In genomic region chr11:24804623-24805023, GRCm38 (mm10) we compare ENCODE assay signal across 12 mouse cellular contexts.
A peak's percentile ranks its signal among the peaks of the same experiment; 100 is the strongest.
DNase-seq lines count a peak whose midpoint lies in the region; ATAC-seq lines count a peak whose summit lies in the region.
"Had no signal": no experiment of that assay in that cellular context is flagged by ENCODE, and none has a peak within 500 bp of the region (broad histone marks: within the 10 kb centered on the region; RNA-seq: fewer than 3 reads in every experiment).

No protein-coding gene starts in this region.

- H3K4me1 ChIP-seq in embryonic facial prominence, embryonic 11.5 days (ENCODE audit: control insufficient read depth, insufficient read depth, low read length): no peaks in the 10 kb centered on the region
- H3K4me1 ChIP-seq in embryonic facial prominence, embryonic 10.5 days: peaks cover 6% of the 10 kb centered on the region
- no peaks in the 10 kb centered on the region; the same call in 1 of the 2 replicates for H3K4me1 ChIP-seq in forebrain, embryonic 16.5 days (replicated peaks; ENCODE audit: control insufficient read depth, insufficient read depth, low read length)
- H3K4me1 ChIP-seq in stomach, embryonic 14.5 days (ENCODE audit: control insufficient read depth, insufficient read depth, low read length): no peaks in the 10 kb centered on the region
- H3K4me1 ChIP-seq: lung, embryonic 15.5 days had no signal

- no peaks in the 10 kb centered on the region for H3K27me3 ChIP-seq in embryonic facial prominence, embryonic 11.5 days (ENCODE audit: control insufficient read depth, insufficient read depth, low read length)
- H3K27me3 ChIP-seq in embryonic facial prominence, embryonic 10.5 days (replicated peaks; ENCODE audit: low read depth, poor library complexity, severe bottlenecking): no peaks in the 10 kb centered on the region
- H3K27me3 ChIP-seq in forebrain, embryonic 16.5 days (replicated peaks; ENCODE audit: control insufficient read depth, insufficient read depth, low read length): no peaks in the 10 kb centered on the region
- H3K27me3 ChIP-seq in stomach, embryonic 14.5 days (ENCODE audit: control insufficient read depth, insufficient read depth, low read length): no peaks in the 10 kb centered on the region
- H3K27me3 ChIP-seq: lung, embryonic 15.5 days had no signal

- no peaks in the 10 kb centered on the region for H3K36me3 ChIP-seq in embryonic facial prominence, embryonic 11.5 days (replicated peaks; ENCODE audit: control insufficient read depth, insufficient read depth, low read depth, low read length)
- H3K36me3 ChIP-seq in embryonic facial prominence, embryonic 10.5 days (replicated peaks): no peaks in the 10 kb centered on the region
- no peaks in the 10 kb centered on the region for H3K36me3 ChIP-seq in forebrain, embryonic 16.5 days (ENCODE audit: control insufficient read depth, insufficient read depth)
- H3K36me3 ChIP-seq in stomach, embryonic 14.5 days (ENCODE audit: control insufficient read depth, insufficient read depth, low read length): no peaks in the 10 kb centered on the region
- H3K36me3 ChIP-seq: lung, embryonic 15.5 days had no signal

- H3K9me3 ChIP-seq in embryonic facial prominence, embryonic 11.5 days (replicated peaks; ENCODE audit: control insufficient read depth, low read length): no peaks in the 10 kb centered on the region
- no peaks in the 10 kb centered on the region for H3K9me3 ChIP-seq in embryonic facial prominence, embryonic 10.5 days
- H3K9me3 ChIP-seq in forebrain, embryonic 16.5 days (ENCODE audit: control insufficient read depth, low read length): no peaks in the 10 kb centered on the region
- no peaks in the 10 kb centered on the region for H3K9me3 ChIP-seq in stomach, embryonic 14.5 days (ENCODE audit: control insufficient read depth, low read depth, low read length)
- H3K9me3 ChIP-seq: lung, embryonic 15.5 days had no signal

- H3K4me2 ChIP-seq in embryonic facial prominence, embryonic 11.5 days (ENCODE audit: low read depth, low read length): no peak overlapping the region
- H3K4me2 ChIP-seq in forebrain, embryonic 16.5 days (ENCODE audit: low read length): no peak overlapping the region
- no peak overlapping the region for H3K4me2 ChIP-seq in stomach, embryonic 14.5 days (replicated peaks; ENCODE audit: low read depth, low read length)
- H3K4me2 ChIP-seq: lung, embryonic 15.5 days had no signal

- H3K4me3 ChIP-seq in embryonic facial prominence, embryonic 11.5 days (ENCODE audit: low read depth, low read length): no peak overlapping the region
- no peak overlapping the region for H3K4me3 ChIP-seq in embryonic facial prominence, embryonic 10.5 days
- H3K4me3 ChIP-seq in forebrain, embryonic 16.5 days (replicated peaks; ENCODE audit: low read length): no peak overlapping the region
- H3K4me3 ChIP-seq in stomach, embryonic 14.5 days (ENCODE audit: low read depth, low read length): no peak overlapping the region
- H3K4me3 ChIP-seq: lung, embryonic 15.5 days had no signal

- no peak for ATAC-seq in embryonic facial prominence, embryonic 11.5 days (replicated peaks; ENCODE audit: insufficient number of reproducible peaks, low FRiP score, low TSS enrichment, low read depth)
- ATAC-seq in forebrain, embryonic 16.5 days: peak; percentile 64; the same call in 1 of the 2 replicates
- ATAC-seq in stomach, embryonic 14.5 days (ENCODE audit: insufficient number of reproducible peaks, insufficient read depth, low FRiP score, low read depth): peak; percentile 14; the same call in 1 of the 2 replicates

- DNase-seq in embryonic facial prominence, embryonic 11.5 days (ENCODE audit: low spot score): peak; percentile 9
- no peak for DNase-seq in embryonic facial prominence, embryonic 10.5 days (ENCODE audit: low spot score)
- DNase-seq in ovary, postnatal 36 days (ENCODE audit: low spot score): peak; percentile 8
- DNase-seq in ovary, adult 18-20 months (ENCODE audit: low spot score): no peak
- no peak for DNase-seq in ovary, postnatal 14 days (ENCODE audit: low spot score)
- DNase-seq in gastrocnemius, postnatal 25 days: no peak
- DNase-seq: gastrocnemius, postnatal 36 days; heart, postnatal 36 days; layer of hippocampus, postnatal 36 days had no signal

- H3K9ac ChIP-seq in embryonic facial prominence, embryonic 11.5 days (replicated peaks; ENCODE audit: low read length): no peak overlapping the region
- no peak overlapping the region for H3K9ac ChIP-seq in forebrain, embryonic 16.5 days (replicated peaks; ENCODE audit: low read depth, low read length)
- H3K9ac ChIP-seq in stomach, embryonic 14.5 days (replicated peaks; ENCODE audit: low read depth, low read length): no peak overlapping the region
- H3K9ac ChIP-seq: lung, embryonic 15.5 days had no signal

- H3K27ac ChIP-seq in embryonic facial prominence, embryonic 11.5 days (replicated peaks; ENCODE audit: low read depth, low read length): no peak overlapping the region
- H3K27ac ChIP-seq in embryonic facial prominence, embryonic 10.5 days (replicated peaks): no peak overlapping the region
- H3K27ac ChIP-seq in forebrain, embryonic 16.5 days (ENCODE audit: low read length): no peak overlapping the region
- H3K27ac ChIP-seq in stomach, embryonic 14.5 days (ENCODE audit: low read length): no peak overlapping the region
- H3K27ac ChIP-seq: lung, embryonic 15.5 days had no signal

- WGBS in embryonic facial prominence, embryonic 11.5 days: 60% methylated on average over 8 of the region's 8 CpGs
- 61% methylated on average over 8 of the region's 8 CpGs for WGBS in embryonic facial prominence, embryonic 10.5 days
- WGBS in forebrain, embryonic 16.5 days: 7% methylated on average over 8 of the region's 8 CpGs
- WGBS in stomach, embryonic 14.5 days: 72% methylated on average over 8 of the region's 8 CpGs

Comparison
In these comparisons a context has a peak if more than half of its experiments do, and no peak if none do; other contexts are left out.
1. DNase-seq: peak in embryonic facial prominence, embryonic 11.5 days (single experiment) and ovary, postnatal 36 days (single experiment); none in embryonic facial prominence, embryonic 10.5 days (single experiment), ovary, adult 18-20 months (single experiment), ovary, postnatal 14 days (single experiment) and gastrocnemius, postnatal 25 days (single experiment).